Mouse (Mus musculus) B cell, adult (primary cell): Measurements from ENCODE around the gene Fgf4. TPM values are rescaled to one million over a fixed set of nuclear protein-coding genes. Genes with fewer than 3 reads are reported as not detected.

Experiments used
- total RNA-seq: library from RNA; stranded (reverse); gene quantifications from 4 replicates; pipeline ENCODE4 v1.2.4, GENCODE M21; 2023; ENCODE audit not compliant: inconsistent age

Fgf4 gene
- not detected in 4 replicates for total RNA-seq

DNA sequence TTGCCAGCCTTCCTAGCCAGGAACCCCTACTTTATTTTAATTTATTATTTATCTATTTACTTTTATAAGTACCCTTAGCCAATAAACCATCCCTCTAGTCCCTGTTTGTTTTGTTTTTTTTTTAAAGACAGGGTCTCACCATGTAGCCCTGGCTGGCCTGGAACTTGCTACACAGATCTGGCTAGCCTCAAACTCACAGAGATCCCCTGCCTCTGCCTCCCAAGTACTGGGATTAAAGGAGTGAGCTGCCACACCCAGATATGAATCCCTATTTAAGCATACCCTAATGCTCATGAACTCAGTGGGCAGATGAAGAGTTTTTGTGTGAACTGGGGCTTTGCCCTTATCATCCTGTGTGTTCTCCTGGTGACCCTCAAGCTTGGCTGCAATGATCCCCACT is at the start of gene Fgf4:
Gene Fgf4 (plus strand): TSS at position 301 of the 400 bp plus-strand sequence.

DNA sequence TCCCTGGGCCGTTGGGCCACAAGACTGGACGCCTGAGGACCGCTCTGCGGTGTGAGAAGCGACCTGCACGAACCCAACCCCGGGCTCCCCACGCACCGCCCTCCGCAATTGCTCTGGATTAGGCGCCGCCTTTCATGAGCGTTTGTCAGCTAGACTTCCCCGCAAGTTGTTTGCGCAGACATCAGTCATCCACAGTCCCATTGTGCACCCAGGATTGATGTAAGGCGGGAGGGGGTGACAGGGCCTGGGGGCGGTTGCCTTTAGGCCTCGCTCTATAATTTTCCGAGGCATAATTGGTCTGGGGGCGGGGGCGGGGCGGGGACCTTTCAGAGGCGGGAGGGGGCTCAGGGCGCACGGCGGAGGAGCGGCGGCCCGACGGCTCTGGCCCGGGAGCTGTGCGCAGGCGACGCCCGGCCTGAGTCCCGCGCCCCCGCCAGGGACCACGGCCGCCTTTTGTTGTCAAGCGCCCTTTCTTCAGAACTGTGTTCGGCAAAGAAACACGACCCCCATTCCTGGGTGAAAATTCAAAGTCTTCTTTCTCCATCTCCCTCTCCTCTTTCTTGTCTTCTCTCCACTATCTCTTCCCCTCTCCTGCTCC is 9.2 kb upstream of the Fgf4 start, which contains the start of gene Fgf3:
Gene Fgf3 (plus strand): TSS at position 193 of the 598 bp plus-strand sequence.

DNA sequence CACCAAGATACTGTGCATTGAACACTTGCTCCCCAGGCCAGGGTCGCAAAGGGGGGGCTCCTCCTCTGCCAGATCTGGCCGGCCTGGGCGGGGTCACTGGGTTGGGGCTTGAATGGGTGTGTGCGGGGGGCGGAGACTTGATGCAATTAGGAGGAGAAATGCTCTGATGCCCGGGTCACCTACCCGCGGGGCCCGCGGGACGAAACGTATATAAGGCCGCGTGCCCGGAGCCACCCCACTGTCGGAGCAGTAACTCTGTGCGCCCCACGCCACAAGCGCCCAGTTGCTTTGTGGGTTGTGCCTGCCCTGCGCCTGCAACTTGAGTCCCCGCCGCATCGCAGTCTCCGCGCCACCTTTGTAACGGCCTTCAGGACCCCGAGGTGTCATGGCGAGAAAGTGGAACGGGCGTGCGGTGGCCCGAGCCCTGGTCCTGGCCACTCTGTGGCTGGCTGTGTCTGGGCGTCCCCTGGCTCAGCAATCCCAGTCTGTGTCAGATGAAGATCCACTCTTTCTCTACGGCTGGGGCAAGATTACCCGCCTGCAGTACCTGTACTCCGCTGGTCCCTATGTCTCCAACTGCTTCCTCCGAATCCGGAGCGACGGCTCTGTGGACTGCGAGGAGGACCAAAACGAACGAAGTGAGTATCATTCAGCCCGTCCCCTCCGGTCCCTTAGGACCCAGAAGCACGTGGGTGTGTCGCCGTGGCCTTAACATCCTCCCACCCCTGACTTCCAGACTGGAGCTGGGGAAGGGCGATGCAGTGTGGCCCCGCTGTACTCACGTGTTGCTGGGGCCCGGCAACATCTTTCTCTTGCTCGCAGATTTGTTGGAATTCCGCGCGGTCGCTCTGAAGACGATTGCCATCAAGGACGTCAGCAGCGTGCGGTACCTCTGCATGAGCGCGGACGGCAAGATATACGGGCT is 49.4 kb downstream of the Fgf4 start, which contains the start of gene Fgf15:
Gene Fgf15 (plus strand): TSS at position 238 of the 925 bp plus-strand sequence.

Other genes with a start within 250 kb of the Fgf4 start
- gene Ano1, start 95.4 kb upstream of the Fgf4 start, total RNA-seq, result 0.32 TPM in 1 of 4 replicates, not detected in the others
- not detected in 4 replicates for gene Fgf3, start 9.3 kb upstream of the Fgf4 start, total RNA-seq
- gene Fgf15, start 49.2 kb downstream of the Fgf4 start, total RNA-seq, result not detected in 4 replicates
- 27.6 to 33.6 TPM (median 32.1 TPM) in 4 replicates for gene LTO1, start 67.7 kb downstream of the Fgf4 start, total RNA-seq
- 0.27 to 1.8 TPM (median 0.91 TPM) in 4 replicates for gene Ccnd1, start 92.6 kb downstream of the Fgf4 start, total RNA-seq